Mouse (Mus musculus) adrenal gland, adult 2 months (tissue): Measurements from ENCODE around the gene Tspan17. TPM values are rescaled to one million over a fixed set of nuclear protein-coding genes. Genes with fewer than 3 reads are reported as not detected.

Experiments
- DNase-seq: peaks from one replicate; pipeline ENCODE4 v3.0.0; 2021
- polyA plus RNA-seq: library from polyadenylated mRNA; depleted of rRNA; stranded (reverse); fragments of >200 nt; gene quantifications from 2 replicates; pipeline ENCODE4 v1.2.3, GENCODE M21; 2012
- total RNA-seq, 2 experiments: library from RNA; stranded (reverse); gene quantifications; 2 replicates each; pipeline ENCODE4 v1.2.3; 2021

Tspan17 gene
- total and polyA plus RNA-seq, 3 experiments, result 31.1 to 42.7 (median 36.0) TPM

- DNase-seq, result no peak
Observed at GRCm38 (mm10) chr13:54805134-54805838, 16.1 kb downstream of the Tspan17 start.

GRCm38 (mm10) chr13:54806434-54806976 lies 17.3 kb downstream of the Tspan17 start:
- DNase-seq, result no peak

- no peak for DNase-seq
Observed at GRCm38 (mm10) chr13:54808067-54808466, 18.9 kb downstream of the Tspan17 start.

DNA sequence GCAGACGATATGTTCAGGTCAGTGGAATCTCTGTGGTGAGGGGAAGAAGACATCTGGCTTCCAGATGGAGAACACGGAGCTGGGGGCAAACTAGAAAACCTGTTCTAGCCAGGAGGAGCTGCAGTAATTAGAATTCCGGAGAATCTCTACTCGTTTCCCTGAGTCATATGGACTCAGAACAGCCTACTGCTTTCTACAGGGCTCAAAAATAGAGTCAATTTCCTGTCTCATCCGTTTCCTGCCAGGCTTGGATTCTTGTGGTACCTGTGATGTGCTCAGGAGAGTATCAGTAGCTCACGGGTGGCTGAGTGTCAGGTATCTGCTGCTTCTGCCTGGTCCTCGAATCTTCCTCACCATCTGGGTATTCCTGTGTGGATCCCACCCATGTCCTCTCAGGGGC lies 22.3 kb downstream of the Tspan17 start:
- DNase-seq, result no peak

GRCm38 (mm10) chr13:54813381-54813780 lies 24.2 kb downstream of the Tspan17 start:
- DNase-seq, result no peak

GRCm38 (mm10) chr13:54818399-54819254 lies 29.4 kb downstream of the Tspan17 start:
- DNase-seq, result no peak

DNA sequence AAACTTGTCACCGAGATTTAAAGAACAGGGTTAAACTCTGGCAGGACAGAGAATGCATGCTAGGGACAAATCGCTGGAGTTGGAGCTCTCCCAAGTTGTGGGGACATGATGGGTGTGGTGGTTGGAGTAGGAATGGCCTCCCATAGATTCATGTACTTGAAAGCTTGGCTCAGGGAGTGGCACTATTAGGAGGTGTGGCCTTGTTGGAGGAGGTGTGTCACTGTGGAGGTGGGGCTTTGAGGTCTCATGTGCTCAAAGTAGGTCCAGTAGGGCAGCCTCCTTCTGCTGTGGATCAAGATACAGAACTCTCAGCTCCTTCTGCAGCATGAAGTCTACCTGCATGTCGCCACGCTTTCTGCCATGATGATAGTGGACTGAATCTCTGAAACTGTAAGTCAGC lies 31.9 kb downstream of the Tspan17 start:
- no peak for DNase-seq

GRCm38 (mm10) chr13:54821931-54822330 lies 32.8 kb downstream of the Tspan17 start:
- no peak for DNase-seq

DNA sequence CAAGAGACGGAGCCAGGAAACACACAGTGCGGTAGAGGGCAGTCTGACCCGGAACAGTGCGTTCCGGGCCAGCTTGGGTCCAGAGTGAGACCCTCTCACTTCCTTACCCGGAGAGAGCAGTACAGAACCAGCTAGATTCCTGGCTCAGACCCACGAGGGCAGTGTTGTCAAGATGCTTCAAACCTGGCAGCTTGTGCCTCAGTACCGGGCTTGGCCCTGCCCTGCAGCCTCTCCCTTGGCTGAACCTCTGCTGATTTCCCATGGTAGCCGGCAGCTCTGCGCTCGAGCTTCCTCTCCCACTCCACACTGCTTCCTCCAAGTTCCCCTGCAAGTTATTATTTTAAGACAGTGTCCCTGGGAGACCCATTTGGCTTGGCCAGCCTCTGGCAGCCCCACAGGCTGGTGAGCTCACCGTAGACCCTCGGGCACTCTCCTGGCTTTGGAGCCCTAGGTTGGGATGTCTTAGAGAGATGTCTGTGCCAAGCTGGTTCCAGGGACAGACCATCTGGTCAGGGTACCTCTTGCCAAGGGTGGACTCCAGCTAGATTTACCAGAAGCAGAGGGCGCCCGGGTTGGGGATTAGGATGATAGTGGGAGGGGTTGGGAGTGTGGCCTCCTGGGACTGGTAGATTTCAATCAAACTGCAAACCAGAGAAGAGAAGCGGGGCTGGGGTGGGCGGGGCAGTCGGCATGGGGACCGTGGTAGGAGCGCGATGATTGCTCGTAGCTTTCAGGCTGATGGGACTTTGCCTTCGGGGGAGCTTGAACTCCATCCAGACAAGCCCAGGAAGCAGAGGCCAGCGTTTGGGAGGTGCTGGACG lies 35.1 kb downstream of the Tspan17 start:
- peak; percentile 19 for DNase-seq

DNA sequence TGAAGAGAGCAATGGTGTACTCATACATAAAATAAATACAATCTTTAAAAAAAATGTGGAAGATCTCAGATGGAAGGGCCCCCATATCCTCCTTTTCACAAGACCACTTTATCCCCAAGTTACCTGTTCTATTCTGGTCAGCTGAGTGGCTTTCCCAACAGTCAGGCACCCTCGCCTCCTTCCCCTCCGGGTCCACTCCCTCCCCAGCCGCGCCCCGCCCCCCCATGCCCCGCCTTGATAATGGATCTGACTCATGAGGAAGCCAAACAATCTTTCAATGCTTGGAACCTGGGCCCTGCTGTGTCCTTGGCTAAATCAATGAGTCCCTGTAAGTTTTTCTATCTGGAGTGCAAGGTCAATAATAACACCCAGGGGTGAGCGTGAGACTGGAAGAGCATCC lies 38.8 kb downstream of the Tspan17 start:
- DNase-seq, result no peak

DNA sequence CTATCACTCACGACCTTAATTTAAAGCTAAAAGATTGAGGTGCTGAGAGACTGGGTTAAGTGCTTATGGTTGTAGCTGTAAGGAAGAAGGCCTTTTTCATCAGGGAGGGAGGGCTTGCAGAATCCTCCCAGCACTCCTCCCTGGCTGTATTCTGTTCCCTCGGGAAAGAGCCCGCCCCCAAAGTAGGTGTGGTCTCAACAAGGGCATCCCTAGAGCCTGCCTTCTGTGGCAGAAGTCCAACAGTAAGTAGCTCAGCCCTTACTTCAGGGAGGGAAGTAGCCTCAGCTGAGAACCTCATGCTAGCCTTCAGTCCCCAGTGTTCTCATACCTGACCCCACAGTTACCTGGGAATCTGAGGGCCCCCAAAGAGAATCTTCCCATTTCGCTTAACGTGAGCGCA lies 39.3 kb downstream of the Tspan17 start:
- DNase-seq, result peak; percentile 42

- DNase-seq, result no peak
Observed at GRCm38 (mm10) chr13:54829450-54829849, 40.3 kb downstream of the Tspan17 start.

- no peak for DNase-seq
Observed at GRCm38 (mm10) chr13:54836351-54837030, 47.3 kb downstream of the Tspan17 start.

DNA sequence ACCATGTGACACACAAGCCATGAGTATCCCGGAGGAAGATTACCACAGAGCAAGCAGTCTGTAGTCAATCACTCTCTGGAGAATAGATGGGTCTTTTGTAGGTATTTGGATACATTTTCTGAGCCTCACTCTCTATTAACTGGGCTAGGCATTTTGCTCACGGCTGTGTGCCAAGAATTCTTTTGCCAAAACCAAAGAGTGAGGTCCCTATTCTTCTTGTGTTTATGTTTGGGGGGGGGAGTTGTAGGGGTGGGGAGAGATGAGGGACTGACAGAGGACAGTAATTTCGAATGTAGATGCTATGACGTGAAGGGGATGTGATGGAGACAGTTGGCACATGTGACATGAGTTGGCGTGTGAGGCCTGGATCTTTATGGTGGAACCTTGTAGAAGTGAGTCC lies 47.9 kb downstream of the Tspan17 start:
- no peak for DNase-seq

DNA sequence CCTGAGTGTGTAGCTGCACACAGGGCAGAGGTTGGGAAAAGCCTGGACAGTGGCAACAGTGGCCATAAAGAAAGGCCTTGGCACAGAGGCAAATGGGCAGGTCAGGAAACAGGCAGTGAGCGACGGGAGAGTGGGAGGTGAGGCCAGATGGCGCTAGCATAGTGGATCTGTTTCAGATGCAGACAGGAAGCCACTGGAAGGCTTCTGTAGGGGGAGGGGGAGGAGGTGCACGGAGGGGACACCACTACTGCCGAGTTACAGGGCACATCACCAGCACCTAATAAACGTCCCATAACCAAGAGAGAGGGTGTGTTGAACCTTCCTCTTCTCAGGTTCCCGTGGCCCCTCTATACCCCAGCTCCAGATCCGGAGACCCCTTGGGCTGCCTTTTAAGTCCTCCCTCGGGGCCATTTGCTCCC lies 48.3 kb downstream of the Tspan17 start:
- no peak for DNase-seq

GRCm38 (mm10) chr13:54838540-54838939 lies 49.4 kb downstream of the Tspan17 start:
- DNase-seq, result no peak

- DNase-seq, result no peak
Observed at GRCm38 (mm10) chr13:54839211-54839610, 50.0 kb downstream of the Tspan17 start.

- no peak for DNase-seq
Observed at GRCm38 (mm10) chr13:54844579-54844978, 55.4 kb downstream of the Tspan17 start.
